Mouse (Mus musculus): ENCODE measurements at regions not wholly inside any gene's neighbourhood (a gene's known extent, or its start where the extent isn't known, plus 50 kb on each side); places are given as distances from the start of the nearest gene placed in this dataset.

GRCm38 (mm10) chr4:7392696-7393095 is 846.1 kb downstream of the Car8 start:
- ATAC-seq, result no peak

GRCm38 (mm10) chr4:7391596-7391995 is 847.2 kb downstream of the Car8 start:
- no peak for ATAC-seq

- no peak for ATAC-seq
Measured at GRCm38 (mm10) chr4:7385069-7385468, 853.8 kb downstream of the Car8 start.

- ATAC-seq, result no peak
Measured at GRCm38 (mm10) chr4:7379996-7380395, 858.8 kb downstream of the Car8 start.

GRCm38 (mm10) chr4:7364238-7365040 is 874.4 kb downstream of the Car8 start:
- ATAC-seq, result peak; percentile 80

DNA sequence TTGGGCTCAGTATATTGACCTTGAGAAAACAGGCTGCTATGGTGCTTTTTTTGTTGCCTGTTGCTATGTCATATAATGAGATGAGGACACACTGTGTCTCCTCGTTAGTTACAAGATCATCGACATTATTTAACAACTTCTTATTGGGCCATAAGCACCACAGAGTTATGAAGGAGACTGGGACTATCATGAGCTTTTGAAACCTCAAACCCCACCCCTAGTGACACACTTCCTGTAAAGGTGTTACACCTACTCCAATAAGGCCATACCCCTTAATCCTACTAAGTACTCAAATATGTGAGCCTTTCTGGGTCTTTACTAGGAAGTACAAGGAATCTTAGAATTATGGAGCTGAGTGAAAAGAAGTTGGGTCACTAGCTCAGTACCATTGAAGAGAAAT is 875.3 kb downstream of the Car8 start:
- ATAC-seq, result peak; percentile 51

DNA sequence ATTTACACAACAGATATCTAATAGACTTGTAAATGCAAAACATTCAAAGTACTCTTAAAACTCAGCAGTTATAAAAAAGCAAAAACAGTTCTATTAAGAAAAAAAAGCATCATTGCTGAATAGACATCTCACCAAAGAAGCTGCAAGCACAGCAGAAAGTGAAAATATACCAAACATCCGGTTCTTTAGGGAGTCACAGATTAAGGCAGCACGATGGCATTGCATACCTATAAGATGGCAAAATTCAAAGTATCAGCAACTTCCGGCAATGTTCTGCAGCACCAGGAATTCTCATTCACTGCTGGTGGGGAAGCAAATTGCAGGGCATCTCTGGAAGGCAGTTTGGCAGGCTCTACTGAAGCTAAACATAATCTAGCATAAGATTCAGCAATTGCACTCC is 882.6 kb downstream of the Car8 start:
- ATAC-seq, result peak; percentile 72

DNA sequence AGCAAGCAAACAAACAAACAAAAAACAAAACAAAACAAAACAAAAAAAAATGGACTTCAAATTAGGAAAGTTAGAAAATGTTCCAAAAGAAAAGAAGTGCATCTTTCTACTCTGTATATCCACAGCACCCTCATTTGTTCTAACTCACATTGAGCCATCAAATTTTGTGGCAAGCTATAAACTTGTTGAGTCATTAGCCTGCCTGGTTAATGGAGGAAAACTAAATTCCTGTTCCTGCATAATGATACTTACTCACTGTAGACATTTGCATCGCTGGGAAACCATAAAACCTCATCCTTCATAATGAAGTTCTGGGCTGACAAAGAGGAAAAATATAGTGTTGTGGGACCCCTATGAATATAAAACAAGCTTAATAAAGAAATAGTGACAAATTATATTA is 891.5 kb downstream of the Car8 start:
- no peak for ATAC-seq

DNA sequence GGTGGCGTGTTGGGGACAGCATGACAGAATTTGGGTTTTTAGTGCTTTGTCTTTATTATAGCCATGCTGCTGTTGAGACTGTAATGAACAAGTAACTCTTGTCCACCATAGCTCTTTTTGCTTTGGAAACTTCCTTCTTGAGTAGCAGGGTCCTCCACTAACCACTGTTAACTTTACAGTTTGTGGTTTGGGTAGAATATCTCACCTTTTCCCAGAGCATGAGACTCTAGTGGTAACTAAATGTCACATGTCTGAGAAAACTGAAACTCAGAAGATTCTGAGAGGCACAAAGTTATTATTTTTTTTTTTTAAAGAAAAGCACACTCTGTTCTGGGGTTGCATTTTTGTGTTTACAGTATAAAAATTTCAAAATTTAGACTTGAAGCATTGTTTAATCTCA is 897.7 kb downstream of the Car8 start:
- ATAC-seq, result peak; percentile 28

GRCm38 (mm10) chr4:7314261-7314660 is 924.6 kb downstream of the Car8 start:
- ATAC-seq, result no peak

DNA sequence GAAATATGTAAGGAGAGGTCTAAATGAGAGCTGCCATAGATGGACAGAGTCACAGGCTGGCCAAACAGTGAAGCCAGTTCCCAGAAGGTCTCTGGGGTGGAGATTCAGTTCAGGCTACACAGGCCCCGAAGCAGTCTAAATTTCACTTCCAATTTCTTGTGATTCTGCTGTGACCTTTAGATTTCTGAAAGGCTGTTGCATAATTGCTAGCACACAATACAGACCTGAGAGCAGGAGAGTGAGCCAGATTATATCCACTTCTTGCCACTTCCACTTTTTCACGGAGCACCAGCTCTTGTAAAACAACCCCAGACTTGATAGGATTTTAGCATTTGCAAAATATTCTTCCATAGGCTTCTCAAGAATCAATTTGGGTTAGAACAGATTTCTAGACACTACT is 925.6 kb downstream of the Car8 start:
- ATAC-seq, result no peak

DNA sequence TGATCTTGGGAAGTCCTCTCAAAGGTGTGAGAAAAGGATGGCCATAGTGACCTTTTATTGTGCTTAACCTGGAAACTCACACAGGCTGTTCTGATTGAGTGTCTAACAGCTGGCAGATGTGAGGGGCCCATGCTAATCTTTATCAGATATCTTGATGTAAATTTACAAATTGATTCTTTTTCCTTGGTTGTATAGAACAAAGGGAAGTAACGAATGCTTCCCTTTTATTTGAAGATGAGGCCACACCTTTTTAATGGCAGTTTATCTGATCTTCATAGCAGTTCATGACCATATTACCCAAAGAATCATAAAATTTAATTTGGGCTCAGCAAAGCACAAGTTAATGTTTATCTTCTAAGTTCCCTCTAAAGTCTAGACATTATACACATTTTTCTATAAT is 926.7 kb downstream of the Car8 start:
- no peak for ATAC-seq

DNA sequence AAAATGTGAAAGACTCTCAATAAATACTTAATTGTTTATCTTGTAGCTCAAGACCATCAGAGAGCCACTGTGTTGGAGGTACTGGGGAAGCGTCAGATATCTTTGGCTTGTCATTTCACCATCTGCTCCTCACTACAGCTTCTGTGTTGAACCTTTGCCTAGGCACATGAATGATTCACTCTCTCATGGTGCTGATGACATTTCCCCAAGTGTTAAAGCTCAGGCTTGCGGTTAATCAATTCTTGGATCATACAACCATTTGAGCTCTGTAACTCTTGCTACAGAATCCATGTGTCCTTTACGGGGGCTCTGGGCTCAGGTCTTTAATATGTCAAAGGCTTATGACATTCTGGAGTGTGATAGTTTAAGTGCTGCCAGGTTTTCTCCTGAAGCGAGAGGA is 969.8 kb downstream of the Car8 start:
- ATAC-seq, result no peak

GRCm38 (mm10) chr4:7256486-7256885 is 982.4 kb downstream of the Car8 start:
- no peak for ATAC-seq

- no peak for ATAC-seq
Measured at GRCm38 (mm10) chr4:7253616-7254015, 985.2 kb downstream of the Car8 start.

GRCm38 (mm10) chr4:7251641-7252040 is 987.2 kb downstream of the Car8 start:
- ATAC-seq, result no peak

DNA sequence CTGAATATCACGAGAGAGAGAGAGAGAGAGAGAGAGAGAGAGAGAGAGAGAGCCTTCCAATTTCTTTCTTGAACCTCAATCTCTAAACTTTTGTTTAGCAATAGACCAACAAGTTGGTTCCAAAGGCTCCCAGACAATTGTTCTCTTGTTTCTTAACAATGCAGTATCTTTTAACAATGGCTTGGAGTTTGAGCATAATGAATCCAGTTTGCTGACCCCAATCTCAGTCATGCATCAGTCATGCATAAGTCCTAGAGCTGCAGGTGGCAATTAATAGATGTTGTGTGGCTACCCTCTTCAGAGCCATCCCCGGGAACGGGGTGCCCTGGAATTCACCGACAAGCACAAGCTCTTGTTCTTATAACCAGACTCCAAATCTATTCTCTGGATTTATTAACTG is 991.0 kb downstream of the Car8 start:
- ATAC-seq, result no peak

DNA sequence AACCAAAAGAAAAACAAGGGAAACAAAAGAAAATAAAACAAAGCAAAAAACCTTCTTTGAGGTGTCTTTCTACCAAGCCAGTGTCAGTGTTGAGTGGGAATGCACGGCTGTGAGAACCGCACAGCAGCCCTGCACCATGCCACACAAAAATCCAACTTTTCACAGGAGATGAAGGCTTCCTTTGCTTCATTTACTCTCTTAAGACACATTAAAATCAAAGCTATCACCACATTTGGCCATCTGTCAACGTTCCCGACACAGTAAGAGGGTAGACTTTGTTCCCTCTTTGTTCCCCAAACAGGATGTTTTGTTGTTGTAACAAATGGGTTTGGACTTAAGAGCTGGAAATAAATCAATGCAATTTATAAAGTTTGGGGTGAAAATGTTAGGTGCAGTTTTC is 991.6 kb downstream of the Car8 start:
- ATAC-seq, result no peak

DNA sequence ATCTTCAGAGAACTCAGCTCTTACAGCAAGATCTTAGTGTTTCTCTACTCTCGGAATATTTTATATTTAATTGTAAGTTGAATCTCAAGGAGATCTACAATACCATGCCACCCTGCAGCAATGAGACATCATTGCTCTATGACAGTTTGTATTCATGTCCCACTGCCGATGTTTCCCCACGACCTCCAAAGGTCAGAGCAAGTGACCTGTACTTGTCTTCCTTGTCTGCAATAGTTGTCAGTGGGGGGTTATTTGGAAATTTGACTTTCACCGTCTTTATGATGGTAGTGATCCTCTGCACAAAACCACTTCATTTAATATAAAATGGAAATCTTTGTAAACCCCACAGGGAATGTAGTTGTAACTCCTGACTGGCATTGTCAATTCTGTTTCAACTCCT is 992.0 kb downstream of the Car8 start:
- no peak for ATAC-seq

DNA sequence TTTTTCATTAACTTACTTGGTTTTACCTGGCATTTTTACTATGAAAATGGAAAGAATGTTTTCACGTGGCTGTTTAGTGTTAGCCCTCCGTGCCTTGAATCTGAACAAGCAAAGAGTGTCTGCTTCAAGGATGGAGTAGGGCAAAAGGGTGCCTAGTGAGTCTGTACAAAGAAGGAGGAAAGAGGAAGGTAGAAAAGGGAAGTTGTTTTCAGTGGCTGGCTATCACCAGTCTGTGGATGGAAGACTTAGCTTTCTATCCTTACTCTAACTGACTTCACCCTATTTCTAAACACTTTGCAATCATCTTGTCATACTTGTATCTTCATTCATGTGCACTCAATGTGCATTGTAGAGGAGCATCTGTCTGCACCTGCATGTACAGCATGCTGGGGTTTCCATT is 993.2 kb downstream of the Car8 start:
- no peak for ATAC-seq

DNA sequence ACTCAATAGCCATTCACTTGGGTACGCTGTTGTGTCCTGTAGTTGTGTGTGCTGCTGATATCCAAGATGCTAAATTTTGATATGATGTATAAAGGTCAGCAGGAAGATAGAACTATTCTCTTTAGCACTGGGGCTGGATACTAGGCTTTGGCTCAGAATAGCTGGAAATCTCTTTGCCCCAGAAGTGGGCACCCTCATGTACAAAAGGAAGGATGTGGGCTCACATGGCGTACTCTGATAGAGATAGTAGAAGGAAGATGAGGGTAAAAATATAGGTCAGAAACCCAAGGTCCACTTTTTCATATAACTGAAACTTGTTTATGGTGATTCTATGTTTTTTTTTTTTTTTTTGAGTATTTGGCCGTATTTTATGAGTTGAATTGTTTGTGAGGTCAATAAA is 1001.0 kb downstream of the Car8 start:
- no peak for ATAC-seq

GRCm38 (mm10) chr4:7234537-7234936 is 1004.3 kb downstream of the Car8 start:
- peak; percentile 34 for ATAC-seq

DNA sequence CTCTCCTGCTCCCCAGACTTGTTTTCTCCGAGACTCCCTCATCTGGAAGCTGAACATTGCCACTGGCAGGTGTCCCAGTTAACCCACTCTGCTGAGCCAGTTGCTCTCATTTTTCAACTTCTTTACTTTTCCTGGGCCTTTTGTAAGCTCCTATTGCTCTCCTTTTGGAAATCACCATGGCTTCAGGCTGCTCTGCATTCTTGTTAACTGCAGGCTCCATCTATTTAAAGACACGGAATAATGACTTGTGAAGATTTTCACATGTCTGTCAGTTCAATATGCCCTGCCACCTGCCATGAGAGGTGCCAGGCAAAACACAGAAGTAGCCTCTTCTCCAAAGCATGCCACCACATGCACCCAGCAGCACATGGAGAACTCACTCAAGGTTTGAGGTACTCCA is 1009.9 kb downstream of the Car8 start:
- no peak for ATAC-seq

DNA sequence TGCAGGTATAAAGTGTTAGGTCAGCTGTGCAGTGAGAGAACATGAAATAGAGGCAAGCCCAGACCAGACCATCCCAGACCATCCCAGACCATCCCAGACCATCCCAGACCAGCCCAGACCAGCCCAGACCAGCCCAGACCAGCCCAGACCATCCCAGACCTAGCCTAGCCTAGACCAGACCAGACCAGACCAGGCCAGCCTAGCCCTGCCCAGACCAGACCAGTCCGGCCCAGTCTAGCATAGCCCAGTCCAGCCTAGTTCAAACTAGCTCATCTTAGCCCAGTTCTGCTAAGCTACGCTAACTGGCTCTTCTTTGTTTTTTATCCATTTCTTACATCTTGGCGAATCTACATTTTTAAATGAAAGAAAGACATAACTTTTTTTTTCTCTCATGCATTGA is 1015.9 kb downstream of the Car8 start:
- ATAC-seq, result no peak

DNA sequence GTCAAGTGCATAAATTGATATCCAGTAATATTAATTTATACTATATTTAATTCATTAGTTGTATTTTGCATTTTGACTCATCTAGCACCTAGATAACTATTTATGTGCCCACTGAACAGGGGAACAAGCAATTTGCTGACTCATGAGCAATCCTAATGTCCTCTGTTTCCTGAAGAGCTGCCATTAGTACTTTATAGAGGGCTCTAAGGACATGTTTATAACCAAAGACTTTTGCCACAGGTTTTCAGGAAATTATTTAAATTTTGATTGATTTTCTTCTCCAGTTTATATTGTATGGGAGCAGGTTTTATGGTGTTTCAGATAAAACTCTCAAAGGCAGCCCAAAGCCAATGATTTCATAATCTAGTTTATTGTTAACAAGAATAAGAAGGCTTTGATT is 1018.4 kb downstream of the Car8 start:
- ATAC-seq, result no peak
